In the genomic region with DNA sequence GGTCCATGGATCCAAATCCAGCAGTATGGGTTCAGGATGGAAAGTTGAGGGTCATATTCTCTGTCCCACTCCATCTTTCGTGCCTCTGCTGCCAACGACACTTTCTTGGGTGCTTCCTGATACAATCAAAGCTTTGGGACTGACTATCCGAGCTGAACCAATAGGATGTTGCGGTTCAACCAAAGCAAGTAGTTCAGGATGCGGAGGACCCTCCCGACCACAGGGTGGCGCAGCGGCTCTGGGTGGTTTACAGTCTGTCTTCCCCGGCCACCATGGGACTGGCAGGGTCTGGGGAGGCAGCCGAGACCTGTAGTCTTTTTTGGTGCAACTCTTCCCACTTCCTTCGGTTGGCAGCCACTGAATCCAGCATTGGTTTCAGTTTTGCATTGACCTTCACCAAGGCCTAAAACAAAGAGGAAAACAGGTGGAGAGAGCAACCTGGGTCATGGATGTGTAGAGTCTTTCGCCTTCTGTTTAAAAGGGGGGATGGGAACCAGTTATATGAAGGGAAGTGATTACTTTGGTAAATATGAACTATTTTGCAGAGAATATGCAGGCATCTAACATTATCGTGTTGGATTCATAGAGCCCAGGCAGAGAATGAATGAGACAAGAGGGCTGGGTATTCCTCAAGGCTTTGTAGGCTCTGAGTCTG, we compare ENCODE assay signal across 8 mouse cellular contexts. TPM values are rescaled to one million over a fixed set of nuclear protein-coding genes. Genes with fewer than 3 reads are reported as not detected.
DNase-seq lines count a peak whose midpoint lies in the region; ATAC-seq lines count a peak whose summit lies in the region.

No protein-coding gene starts in this region.

- intact Hi-C loops in left cerebral cortex, postnatal 4 days (cut with DNase I), result no loop called here

- H3K4me1 ChIP-seq in forebrain, embryonic 13.5 days, result peaks cover 37% of the 10 kb centered on the region
- peaks cover 12% of the 10 kb centered on the region; the same call in 1 of the 2 replicates for H3K4me1 ChIP-seq in forebrain, embryonic 12.5 days
- H3K4me1 ChIP-seq in brown adipose tissue, adult 24 weeks (ENCODE audit: control insufficient read depth, insufficient read depth, insufficient read length, low read length), result no peaks in the 10 kb centered on the region
- peaks cover 6% of the 10 kb centered on the region; the same call in 1 of the 2 replicates for H3K4me1 ChIP-seq in hindbrain, embryonic 11.5 days (replicated peaks; ENCODE audit: control insufficient read depth, insufficient read depth, low read length)

- no peak overlapping the region for H3K9ac ChIP-seq in forebrain, embryonic 13.5 days
- no peak overlapping the region for H3K9ac ChIP-seq in forebrain, embryonic 12.5 days
- H3K9ac ChIP-seq in hindbrain, embryonic 11.5 days (ENCODE audit: low read depth, low read length), result no peak overlapping the region

- peak; percentile 47 to 61 for DNase-seq in frontal cortex, postnatal 10 days (ENCODE audit: low spot score in 2 of 2)
- DNase-seq in hindbrain, embryonic 11.5 days (ENCODE audit: low spot score), result peak; percentile 79
- peak; percentile 83 for DNase-seq in left cerebral cortex, postnatal 4 days
- DNase-seq in monocyte, adult 2 months (ENCODE audit: low read depth in 1 of 2, low spot score in 2 of 2), result peak; percentile 28 to 29
- peak; percentile 53 for DNase-seq in splenic B cell, adult 2 months (ENCODE audit: low read depth, low spot score)

- 56% methylated on average over 13 of the region's 13 CpGs for WGBS in forebrain, embryonic 13.5 days
- WGBS in forebrain, embryonic 12.5 days, result 53% methylated on average over 13 of the region's 13 CpGs
- WGBS in hindbrain, embryonic 11.5 days, result 44% methylated on average over 13 of the region's 13 CpGs

- H3K4me2 ChIP-seq in forebrain, embryonic 13.5 days, result no peak overlapping the region
- no peak overlapping the region for H3K4me2 ChIP-seq in forebrain, embryonic 12.5 days
- H3K4me2 ChIP-seq in hindbrain, embryonic 11.5 days (replicated peaks; ENCODE audit: low read depth, low read length), result no peak overlapping the region

- H3K9me3 ChIP-seq in forebrain, embryonic 13.5 days (replicated peaks), result no peaks in the 10 kb centered on the region
- H3K9me3 ChIP-seq in forebrain, embryonic 12.5 days, result no peaks in the 10 kb centered on the region
- no peaks in the 10 kb centered on the region for H3K9me3 ChIP-seq in hindbrain, embryonic 11.5 days (ENCODE audit: control insufficient read depth, low read length)

- no peak; the same call in 1 of the 2 replicates for ATAC-seq in forebrain, embryonic 13.5 days
- no peak for ATAC-seq in forebrain, embryonic 12.5 days (ENCODE audit: low FRiP score)
- peak; percentile 53 for ATAC-seq in hindbrain, embryonic 11.5 days (ENCODE audit: low FRiP score)

- no peaks in the 10 kb centered on the region for H3K36me3 ChIP-seq in forebrain, embryonic 13.5 days (ENCODE audit: poor library complexity, severe bottlenecking)
- H3K36me3 ChIP-seq in forebrain, embryonic 12.5 days (replicated peaks), result no peaks in the 10 kb centered on the region
- H3K36me3 ChIP-seq in hindbrain, embryonic 11.5 days (ENCODE audit: control insufficient read depth, insufficient read depth, low read length), result no peaks in the 10 kb centered on the region
- no peaks in the 10 kb centered on the region for H3K36me3 ChIP-seq in splenic B cell, adult 2 months (ENCODE audit: control insufficient read depth, insufficient read depth, low read length, poor library complexity, severe bottlenecking)

- peak overlapping the region; percentile 25; the same call in 1 of the 2 replicates for H3K27ac ChIP-seq in forebrain, embryonic 13.5 days
- H3K27ac ChIP-seq in forebrain, embryonic 12.5 days, result no peak overlapping the region
- H3K27ac ChIP-seq in brown adipose tissue, adult 24 weeks (replicated peaks; ENCODE audit: low read depth, low read length), result no peak overlapping the region
- 0 out of 2 replicates have a peak overlapping the region, but pooled peaks have one; percentile 6 for H3K27ac ChIP-seq in hindbrain, embryonic 11.5 days (ENCODE audit: low read depth, low read length)

- H3K27me3 ChIP-seq in forebrain, embryonic 13.5 days, result no peaks in the 10 kb centered on the region
- H3K27me3 ChIP-seq in forebrain, embryonic 12.5 days, result no peaks in the 10 kb centered on the region
- no peaks in the 10 kb centered on the region for H3K27me3 ChIP-seq in hindbrain, embryonic 11.5 days (ENCODE audit: control insufficient read depth, insufficient read depth, low read length)
- H3K27me3 ChIP-seq in splenic B cell, adult 2 months (ENCODE audit: control insufficient read depth, insufficient read depth, low read length, poor library complexity, severe bottlenecking), result no peaks in the 10 kb centered on the region

- no peak overlapping the region for H3K4me3 ChIP-seq in forebrain, embryonic 13.5 days
- no peak overlapping the region for H3K4me3 ChIP-seq in forebrain, embryonic 12.5 days (replicated peaks)
- peak overlapping the region; percentile 26; the same call in 1 of the 2 replicates for H3K4me3 ChIP-seq in brown adipose tissue, adult 24 weeks (ENCODE audit: insufficient read depth, low read depth, low read length)
- no peak overlapping the region for H3K4me3 ChIP-seq in hindbrain, embryonic 11.5 days (ENCODE audit: low read depth, low read length)

RNA-seq across cellular contexts. Expression of a gene that starts 9.2 kb away (rescaled TPM):
- 8.1 and 8.4 TPM in 2 replicates for polyA plus RNA-seq in forebrain, embryonic 13.5 days (2015; fragmentation: Nextera tagmentation; extraction: Ambion mirVana)
- polyA plus RNA-seq in forebrain, embryonic 12.5 days (2016; fragmentation: Nextera tagmentation; extraction: Ambion mirVana), result 8.9 and 10.0 TPM in 2 replicates
- polyA plus RNA-seq in brown adipose tissue, adult 24 weeks (2012; ENCODE audit: insufficient read depth, insufficient read length, missing spikeins), result 1.5 TPM in 1 of 2 replicates, not detected in the other
- polyA plus RNA-seq in hindbrain, embryonic 11.5 days (2014; fragmentation: Nextera tagmentation; extraction: Ambion mirVana), result 9.2 and 12.1 TPM in 2 replicates
- total RNA-seq in left cerebral cortex, postnatal 4 days (2021), result 1 to 10 TPM; 3.7 to 4.4 TPM

RNA-seq across cellular contexts. Expression of a gene that starts 13.0 kb away (rescaled TPM):
- 0.45 and 0.56 TPM in 2 replicates for polyA plus RNA-seq in forebrain, embryonic 13.5 days (2015; fragmentation: Nextera tagmentation; extraction: Ambion mirVana)
- polyA plus RNA-seq in forebrain, embryonic 12.5 days (2016; fragmentation: Nextera tagmentation; extraction: Ambion mirVana), result 0.46 and 0.50 TPM in 2 replicates
- not detected in 2 replicates for polyA plus RNA-seq in brown adipose tissue, adult 24 weeks (2012; ENCODE audit: insufficient read depth, insufficient read length, missing spikeins)
- polyA plus RNA-seq in hindbrain, embryonic 11.5 days (2014; fragmentation: Nextera tagmentation; extraction: Ambion mirVana), result 0.86 and 1.2 TPM in 2 replicates
- total RNA-seq in left cerebral cortex, postnatal 4 days (2021), result under 1 TPM; 0.66 to 0.81 TPM

RNA-seq across cellular contexts. Expression of a gene that starts 52.6 kb away (rescaled TPM):
- polyA plus RNA-seq in forebrain, embryonic 13.5 days (2015; fragmentation: Nextera tagmentation; extraction: Ambion mirVana), result 11.3 and 14.1 TPM in 2 replicates
- 7.5 and 7.8 TPM in 2 replicates for polyA plus RNA-seq in forebrain, embryonic 12.5 days (2016; fragmentation: Nextera tagmentation; extraction: Ambion mirVana)
- 11.9 and 20.1 TPM in 2 replicates for polyA plus RNA-seq in brown adipose tissue, adult 24 weeks (2012; ENCODE audit: insufficient read depth, insufficient read length, missing spikeins)
- polyA plus RNA-seq in hindbrain, embryonic 11.5 days (2014; fragmentation: Nextera tagmentation; extraction: Ambion mirVana), result 10.6 and 13.9 TPM in 2 replicates
- total RNA-seq in left cerebral cortex, postnatal 4 days (2021), result 10 to 100 TPM; 13.6 to 14.4 TPM

Comparison
In these comparisons a context has a peak if more than half of its experiments do, and no peak if none do; other contexts are left out.
1. H3K27ac ChIP-seq: peak in forebrain, embryonic 13.5 days (single experiment) and hindbrain, embryonic 11.5 days (single experiment); none in forebrain, embryonic 12.5 days (single experiment) and brown adipose tissue, adult 24 weeks (single experiment).
2. DNase-seq: peak in every context shown above with its lines; median percentile 83 in left cerebral cortex, postnatal 4 days; 79 in hindbrain, embryonic 11.5 days; 54 in frontal cortex, postnatal 10 days; 53 in splenic B cell, adult 2 months; 28 in monocyte, adult 2 months.